Mouse (Mus musculus) right cerebral cortex, postnatal 36 days (tissue): Measurements from ENCODE around the gene Ptpn11.
"Not testable (repeated sequence)": the region's sequence is repeated elsewhere in the genome, so short reads cannot be mapped to it uniquely, and the experiment has no call there.

Experiments
- DNase-seq, 2 experiments: peaks; one replicate each; pipeline ENCODE4 v3.0.0; 2022; ENCODE audit warnings: low spot score in 2 of 2, mixed read lengths in 1 of 2

Ptpn11 gene

GRCm38 (mm10) chr5:121190836-121191583 is at the start of gene Ptpn11:
TSS of gene Ptpn11 (minus strand) at chr5:121191397.
- peak; percentile 69 to 75 for DNase-seq

- DNase-seq: no peak
Observed at GRCm38 (mm10) chr5:121239846-121240245, 48.6 kb upstream of the Ptpn11 start.

GRCm38 (mm10) chr5:121238208-121238607 is 47.0 kb upstream of the Ptpn11 start:
- DNase-seq: no peak

- peak; percentile 49 to 66 for DNase-seq
Observed at GRCm38 (mm10) chr5:121236171-121236570, 45.0 kb upstream of the Ptpn11 start.

- no peak for DNase-seq
Observed at GRCm38 (mm10) chr5:121233726-121234125, 42.5 kb upstream of the Ptpn11 start.

GRCm38 (mm10) chr5:121232789-121233188 is 41.6 kb upstream of the Ptpn11 start:
- DNase-seq: no peak

- no peak for DNase-seq
Observed at GRCm38 (mm10) chr5:121230811-121231210, 39.6 kb upstream of the Ptpn11 start.

GRCm38 (mm10) chr5:121229182-121229581 is 38.0 kb upstream of the Ptpn11 start:
- no peak for DNase-seq

GRCm38 (mm10) chr5:121227330-121227729 is 36.1 kb upstream of the Ptpn11 start:
- DNase-seq: not testable (repeated sequence)

- DNase-seq: no peak
Observed at GRCm38 (mm10) chr5:121226845-121227244, 35.6 kb upstream of the Ptpn11 start.

- DNase-seq: no peak
Observed at GRCm38 (mm10) chr5:121226406-121226805, 35.2 kb upstream of the Ptpn11 start.

GRCm38 (mm10) chr5:121225854-121226253 is 34.7 kb upstream of the Ptpn11 start:
- no peak for DNase-seq

- DNase-seq: no peak
Observed at GRCm38 (mm10) chr5:121224856-121225255, 33.7 kb upstream of the Ptpn11 start.

- not testable (repeated sequence) for DNase-seq
Observed at GRCm38 (mm10) chr5:121224020-121224419, 32.8 kb upstream of the Ptpn11 start.

GRCm38 (mm10) chr5:121221328-121221850 is 30.2 kb upstream of the Ptpn11 start:
- no peak for DNase-seq

GRCm38 (mm10) chr5:121220732-121221301 is 29.6 kb upstream of the Ptpn11 start:
- DNase-seq: no peak

- DNase-seq: peak; percentile 89 to 94
Observed at GRCm38 (mm10) chr5:121219980-121220731, 29.0 kb upstream of the Ptpn11 start, which contains the start of gene Hectd4. TSS of gene Hectd4 (plus strand) at chr5:121220219.

GRCm38 (mm10) chr5:121219190-121219589 is 28.0 kb upstream of the Ptpn11 start:
- DNase-seq: no peak

GRCm38 (mm10) chr5:121217313-121217634 is 26.1 kb upstream of the Ptpn11 start:
- DNase-seq: no peak

- DNase-seq: not testable (repeated sequence)
Observed at GRCm38 (mm10) chr5:121216584-121217312, 25.6 kb upstream of the Ptpn11 start.

- no peak for DNase-seq
Observed at GRCm38 (mm10) chr5:121216126-121216446, 24.9 kb upstream of the Ptpn11 start.
